ENCODE assay signal across 26 mouse cellular contexts in genomic region chr11:89836897-89837296, GRCm38 (mm10). TPM values are rescaled to one million over a fixed set of nuclear protein-coding genes. Genes with fewer than 3 reads are reported as not detected.
"Had no signal": no experiment of that assay in that cellular context is flagged by ENCODE, and none has a peak within 500 bp of the region (broad histone marks: within the 10 kb centered on the region; RNA-seq: fewer than 3 reads in every experiment).

No protein-coding gene starts in this region.

- H3K4me3 ChIP-seq: heart, adult 2 months; heart, embryonic 13.5 days; heart, embryonic 15.5 days; hindbrain, embryonic 13.5 days; hindbrain, embryonic 15.5 days; kidney, embryonic 15.5 days; left cerebral cortex, adult 2 months; limb, embryonic 10.5 days; limb, embryonic 12.5 days had no signal

- H3K27me3 ChIP-seq: heart, embryonic 13.5 days; heart, embryonic 15.5 days; hindbrain, embryonic 13.5 days; hindbrain, embryonic 15.5 days; kidney, embryonic 15.5 days; limb, embryonic 12.5 days had no signal

- DNase-seq: forebrain, postnatal 0 days; gastrocnemius, postnatal 14 days; gastrocnemius, postnatal 36 days; heart, adult 2 months; heart, postnatal 14 days; heart, postnatal 36 days; kidney, adult 11 months; kidney, adult 2 months; kidney, adult 9 months; kidney, postnatal 14 days; kidney, postnatal 36 days; layer of hippocampus, adult 9-11 months had no signal

- H3K9me3 ChIP-seq: heart, embryonic 13.5 days; heart, embryonic 15.5 days; hindbrain, embryonic 13.5 days; hindbrain, embryonic 15.5 days; kidney, embryonic 15.5 days; limb, embryonic 10.5 days; limb, embryonic 12.5 days had no signal

- ATAC-seq: forebrain, postnatal 0 days; hindbrain, postnatal 0 days; intestine, embryonic 16.5 days had no signal

- H3K36me3 ChIP-seq: heart, embryonic 13.5 days; heart, embryonic 15.5 days; hindbrain, embryonic 13.5 days; hindbrain, embryonic 15.5 days; kidney, embryonic 15.5 days; limb, embryonic 10.5 days; limb, embryonic 12.5 days had no signal

- H3K27ac ChIP-seq: heart, adult 2 months; heart, embryonic 13.5 days; heart, embryonic 15.5 days; hindbrain, embryonic 13.5 days; hindbrain, embryonic 15.5 days; hindbrain, postnatal 0 days; kidney, embryonic 15.5 days; kidney, postnatal 0 days; left cerebral cortex, adult 2 months; limb, embryonic 10.5 days; limb, embryonic 12.5 days had no signal

- H3K9ac ChIP-seq: forebrain, postnatal 0 days; heart, embryonic 13.5 days; heart, embryonic 15.5 days; hindbrain, embryonic 13.5 days; hindbrain, embryonic 15.5 days; kidney, embryonic 15.5 days; limb, embryonic 12.5 days had no signal

- H3K4me2 ChIP-seq: heart, embryonic 11.5 days; heart, embryonic 13.5 days; heart, embryonic 15.5 days; hindbrain, embryonic 13.5 days; hindbrain, embryonic 15.5 days; kidney, embryonic 15.5 days; limb, embryonic 12.5 days had no signal

RNA-seq across cellular contexts. Expression of gene Ankfn1, which starts 59.4 kb away (rescaled TPM):
- polyA plus RNA-seq: heart, postnatal 0 days; large intestine, adult 2 months; limb, embryonic 10.5 days had no signal
